Mouse (Mus musculus): ENCODE data around the gene Smurf1. TPM values are rescaled to one million over a fixed set of nuclear protein-coding genes. Genes with fewer than 3 reads are reported as not detected.

Smurf1 gene
- total RNA-seq, 2 experiments from 2014 or later: 1.0 to 1.9 TPM

- no peak for ATAC-seq (replicated peaks; ENCODE audit: low FRiP score, low TSS enrichment, poor library complexity, severe bottlenecking)
Observed at GRCm38 (mm10) chr5:144829631-144830030, 136.0 kb downstream of the Smurf1 start.

GRCm38 (mm10) chr5:144828365-144829102 lies 137.1 kb downstream of the Smurf1 start:
- no peak for ATAC-seq (replicated peaks; ENCODE audit: low FRiP score, low TSS enrichment, poor library complexity, severe bottlenecking)

Other genes with a start within 250 kb of the Smurf1 start
- 0.22 and 1.2 TPM in 2 replicates for gene Tmem130, start 204.0 kb downstream of the Smurf1 start, total RNA-seq (2014; fragmentation: Nextera tagmentation)
- gene Tmem130, start 204.0 kb downstream of the Smurf1 start, total RNA-seq (2017): 0.23 and 0.75 TPM in 2 replicates
- 77.8 and 124 TPM in 2 replicates for gene Trrap, start 198.1 kb downstream of the Smurf1 start, total RNA-seq (2014; fragmentation: Nextera tagmentation)
- gene Trrap, start 198.1 kb downstream of the Smurf1 start, total RNA-seq (2017): 33.5 and 40.3 TPM in 2 replicates
- gene Gm4871, start 66.9 kb upstream of the Smurf1 start, total RNA-seq (2014; fragmentation: Nextera tagmentation): not detected in 2 replicates
- not detected in 2 replicates for gene Gm4871, start 66.9 kb upstream of the Smurf1 start, total RNA-seq (2017)
- gene 1700018F24Rik, start 77.1 kb upstream of the Smurf1 start, total RNA-seq (2014; fragmentation: Nextera tagmentation): not detected in 2 replicates
- not detected in 2 replicates for gene 1700018F24Rik, start 77.1 kb upstream of the Smurf1 start, total RNA-seq (2017)
- 102 and 117 TPM in 2 replicates for gene Arpc1a, start 118.0 kb upstream of the Smurf1 start, total RNA-seq (2014; fragmentation: Nextera tagmentation)
- 90.0 and 94.7 TPM in 2 replicates for gene Arpc1a, start 118.0 kb upstream of the Smurf1 start, total RNA-seq (2017)
- gene Kpna7, start 118.2 kb upstream of the Smurf1 start, total RNA-seq (2014; fragmentation: Nextera tagmentation): not detected in 2 replicates
- gene Kpna7, start 118.2 kb upstream of the Smurf1 start, total RNA-seq (2017): not detected in 2 replicates
- 54.0 and 68.8 TPM in 2 replicates for gene Arpc1b, start 148.4 kb upstream of the Smurf1 start, total RNA-seq (2014; fragmentation: Nextera tagmentation)
- gene Arpc1b, start 148.4 kb upstream of the Smurf1 start, total RNA-seq (2017): 23.7 and 35.9 TPM in 2 replicates
- gene Pdap1, start 174.4 kb upstream of the Smurf1 start, total RNA-seq (2014; fragmentation: Nextera tagmentation): 90.0 and 173 TPM in 2 replicates
- 333 and 358 TPM in 2 replicates for gene Pdap1, start 174.4 kb upstream of the Smurf1 start, total RNA-seq (2017)
- 141 and 226 TPM in 2 replicates for gene Bud31, start 174.5 kb upstream of the Smurf1 start, total RNA-seq (2014; fragmentation: Nextera tagmentation)
- gene Bud31, start 174.5 kb upstream of the Smurf1 start, total RNA-seq (2017): 255 and 296 TPM in 2 replicates
- 10.2 and 15.4 TPM in 2 replicates for gene Ptcd1, start 201.3 kb upstream of the Smurf1 start, total RNA-seq (2014; fragmentation: Nextera tagmentation)
- 17.9 and 18.6 TPM in 2 replicates for gene Ptcd1, start 201.3 kb upstream of the Smurf1 start, total RNA-seq (2017)
- gene Cpsf4, start 201.4 kb upstream of the Smurf1 start, total RNA-seq (2014; fragmentation: Nextera tagmentation): 49.8 and 59.1 TPM in 2 replicates
- gene Cpsf4, start 201.4 kb upstream of the Smurf1 start, total RNA-seq (2017): 42.1 and 63.4 TPM in 2 replicates
- gene Atp5j2, start 226.2 kb upstream of the Smurf1 start, total RNA-seq (2014; fragmentation: Nextera tagmentation): 428 and 470 TPM in 2 replicates
- gene Atp5j2, start 226.2 kb upstream of the Smurf1 start, total RNA-seq (2017): 74.1 and 117 TPM in 2 replicates
- 5.8 and 7.8 TPM in 2 replicates for gene Zkscan14, start 236.0 kb upstream of the Smurf1 start, total RNA-seq (2014; fragmentation: Nextera tagmentation)
- gene Zkscan14, start 236.0 kb upstream of the Smurf1 start, total RNA-seq (2017): 19.9 and 26.5 TPM in 2 replicates
- gene Zkscan5, start 238.7 kb upstream of the Smurf1 start, total RNA-seq (2014; fragmentation: Nextera tagmentation): 5.7 and 9.5 TPM in 2 replicates
- gene Zkscan5, start 238.7 kb upstream of the Smurf1 start, total RNA-seq (2017): 8.6 and 12.2 TPM in 2 replicates

Data from megakaryocyte-erythroid progenitor cell, adult 5-6 weeks (primary cell).